Mouse (Mus musculus) ES-Bruce4 (cell line): ENCODE measurements around the gene Lhb.

Experiments
- CTCF ChIP-seq: IDR thresholded peaks from one replicate; pipeline ENCODE4 v1.8.1; 2011; ENCODE audit warnings: low read depth, low read length
- EP300 ChIP-seq: IDR thresholded peaks from 2 replicates; pipeline ENCODE4 v1.6.1; 2011; ENCODE audit warnings: low read depth, low read length; ENCODE audit not compliant: insufficient read depth
- POLR2A ChIP-seq: IDR thresholded peaks from one replicate; pipeline ENCODE4 v1.8.1; 2011; ENCODE audit warnings: low read length; ENCODE audit not compliant: insufficient read depth

GRCm38 (mm10) chr7:45467090-45467670 is 46.6 kb downstream of the Lhb start:
- no peak for TF ChIP-seq CTCF
- no peak for TF ChIP-seq POLR2A
- no peak for TF ChIP-seq EP300
